Mouse (Mus musculus) bone marrow, adult 2 months (tissue): Measurements from ENCODE around the gene Orc3. TPM values are rescaled to one million over a fixed set of nuclear protein-coding genes. Genes with fewer than 3 reads are reported as not detected.
A peak's percentile ranks its signal among the peaks of the same experiment; 100 is the strongest.
"Not testable (repeated sequence)": the region's sequence is repeated elsewhere in the genome, so short reads cannot be mapped to it uniquely, and the experiment has no call there.

Experiments used
- H3K27ac ChIP-seq: fragments of 200-500 bp; 2 replicates; pipeline ENCODE4 v1.5.1; 2012; ENCODE audit warnings: low read depth, mild to moderate bottlenecking, control low read depth, inconsistent platforms, low read length; ENCODE audit not compliant: control insufficient read depth, poor library complexity, insufficient read depth
- H3K4me1 ChIP-seq: fragments of 200-500 bp; 2 replicates; pipeline ENCODE4 v1.6.1; 2011; ENCODE audit warnings: low read length; ENCODE audit not compliant: control insufficient read depth, insufficient read depth
- H3K4me3 ChIP-seq: fragments of 200-500 bp; replicated peaks from 2 replicates; pipeline ENCODE3; 2011; ENCODE audit warnings: mild to moderate bottlenecking, low read depth, low read length, control low read depth; ENCODE audit not compliant: control insufficient read depth
- CTCF ChIP-seq: fragments of 200-500 bp; IDR thresholded peaks from 2 replicates; pipeline ENCODE4 v1.5.1; 2011; ENCODE audit warnings: low read length, control low read depth; ENCODE audit not compliant: control insufficient read depth, insufficient read depth
- POLR2A ChIP-seq: fragments of 200-500 bp; IDR thresholded peaks from 2 replicates; pipeline ENCODE4 v1.6.1; 2011; ENCODE audit warnings: low read depth, mild to moderate bottlenecking, control low read depth, low read length, borderline replicate concordance; ENCODE audit not compliant: control insufficient read depth
- WGBS: fragments of 180-500 bp; shearing (Covaris S2); methylation state at CpG from one replicate; pipeline ENCODE4 v1.1.7; 2018; 5-methylcytosine and 5-hydroxymethylcytosine counted together
- polyA plus RNA-seq: library from polyadenylated mRNA; stranded (reverse); fragments of >200 nt; gene quantifications from 2 replicates; pipeline ENCODE4 v1.2.4, GENCODE M21; 2011; ENCODE audit warnings: low replicate concordance; ENCODE audit not compliant: missing spikeins, insufficient read depth, insufficient read length

Gene Orc3
- polyA plus RNA-seq, 1 experiment: 29.1 TPM

DNA sequence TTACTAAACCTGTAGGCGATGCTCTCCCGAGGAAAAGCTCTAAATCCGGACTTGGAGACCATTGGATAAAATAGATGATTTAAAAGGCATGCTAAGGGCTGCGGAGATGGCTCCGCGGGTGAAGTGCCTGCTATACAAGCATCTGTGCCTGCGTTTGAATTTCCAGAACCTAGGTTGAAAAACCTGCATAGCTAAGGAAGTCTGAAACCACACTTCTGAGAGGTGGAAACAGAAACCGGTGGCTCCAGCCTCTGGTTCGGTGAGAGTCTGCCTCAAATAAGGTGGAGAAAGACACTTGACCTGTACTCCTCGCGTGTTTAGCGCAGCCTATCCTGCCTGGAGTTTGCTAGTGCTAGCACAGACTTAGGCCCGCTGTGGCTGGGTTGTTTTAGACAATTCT is 559 bp upstream of the Orc3 start:
- no peak overlapping the region; the same call in 1 of the 2 replicates for H3K27ac ChIP-seq
- peaks cover 3% of the 10 kb centered on the region; the same call in 1 of the 2 replicates for H3K4me1 ChIP-seq
- H3K4me3 ChIP-seq: peak overlapping the region; percentile 99
- TF ChIP-seq CTCF: no peak
- TF ChIP-seq POLR2A: no peak
- under 1% methylated on average over 13 of the region's 13 CpGs for WGBS

DNA sequence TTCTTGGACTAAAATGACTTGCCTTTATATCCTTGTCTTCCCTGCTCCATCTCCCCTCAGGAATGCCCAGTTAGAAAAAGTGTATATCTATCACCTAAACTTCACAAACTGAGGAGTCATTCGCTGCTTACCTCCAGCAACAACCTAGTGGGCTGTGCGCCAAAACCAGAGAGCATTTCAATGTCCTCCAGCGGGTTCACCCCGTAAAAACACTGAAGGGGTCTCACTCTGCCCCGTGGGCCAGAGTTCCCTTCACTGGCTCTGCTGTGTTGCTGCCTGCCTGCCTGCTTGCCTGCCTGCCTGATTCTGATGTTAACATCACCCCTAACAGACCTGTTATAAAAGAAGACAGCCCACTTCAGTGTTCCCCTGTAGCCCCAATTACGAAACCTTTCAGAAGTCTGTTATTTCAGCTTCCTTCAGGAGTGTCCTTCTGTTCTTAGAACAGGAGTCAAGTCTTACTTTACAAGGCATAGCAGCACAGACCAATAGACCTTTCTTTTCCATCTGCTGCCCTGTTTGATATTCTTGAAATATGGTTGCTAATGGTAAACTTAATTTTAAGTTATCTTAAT is 1.1 kb downstream of the Orc3 start:
- H3K4me3 ChIP-seq: peak overlapping the region; percentile 35
- WGBS: 25% methylated on average over 6 of the region's 6 CpGs
- TF ChIP-seq CTCF (no peak), POLR2A (no peak)
- H3K27ac ChIP-seq: no peak overlapping the region
- H3K4me1 ChIP-seq: peaks cover 3% of the 10 kb centered on the region; the same call in 1 of the 2 replicates

DNA sequence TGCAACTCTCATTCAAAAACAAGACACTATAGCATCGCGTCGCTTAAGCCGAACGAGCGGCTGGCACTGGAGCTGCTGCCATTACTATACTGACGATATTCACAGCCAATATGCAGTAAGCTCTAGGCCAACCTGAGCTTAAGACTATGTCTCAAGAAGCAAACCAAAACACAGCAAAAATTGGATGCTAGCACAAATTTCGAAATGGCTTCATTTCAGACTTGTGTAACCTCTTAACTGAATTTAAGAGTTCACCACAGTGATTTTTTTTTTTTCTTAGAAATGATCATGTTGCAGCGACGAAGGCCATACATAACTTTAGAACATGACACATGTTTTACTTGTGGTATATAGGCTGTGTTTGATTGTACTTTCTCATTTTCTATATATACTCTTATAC is 8.1 kb downstream of the Orc3 start:
- no peak overlapping the region for H3K4me3 ChIP-seq
- H3K4me1 ChIP-seq: no peaks in the 10 kb centered on the region
- TF ChIP-seq CTCF (no peak), POLR2A (no peak)
- WGBS: 87% methylated on average over 10 of the region's 10 CpGs
- H3K27ac ChIP-seq: no peak overlapping the region

DNA sequence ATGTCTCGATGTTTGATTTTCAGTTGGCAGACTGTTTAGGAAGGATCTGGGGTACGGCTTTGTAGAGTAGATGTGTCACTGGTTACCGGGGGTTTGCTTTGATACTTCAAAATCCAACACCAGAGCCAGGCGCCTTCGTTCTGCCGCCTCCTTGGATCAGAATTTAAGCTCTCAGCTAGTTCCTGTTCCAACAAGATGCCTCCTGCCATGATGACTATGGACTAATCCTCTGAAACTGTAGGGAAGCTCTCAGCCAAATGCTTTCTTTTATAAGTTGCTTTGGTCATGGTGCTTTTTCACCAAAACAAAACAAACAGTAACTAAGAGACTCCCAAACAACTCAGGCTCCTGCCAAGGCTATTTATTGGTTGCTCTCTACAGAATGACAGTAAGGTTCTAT is 11.6 kb downstream of the Orc3 start:
- TF ChIP-seq CTCF (no peak), POLR2A (no peak)
- no peak overlapping the region for H3K4me3 ChIP-seq
- 92% methylated on average over 6 of the region's 6 CpGs for WGBS
- no peaks in the 10 kb centered on the region for H3K4me1 ChIP-seq
- no peak overlapping the region for H3K27ac ChIP-seq

DNA sequence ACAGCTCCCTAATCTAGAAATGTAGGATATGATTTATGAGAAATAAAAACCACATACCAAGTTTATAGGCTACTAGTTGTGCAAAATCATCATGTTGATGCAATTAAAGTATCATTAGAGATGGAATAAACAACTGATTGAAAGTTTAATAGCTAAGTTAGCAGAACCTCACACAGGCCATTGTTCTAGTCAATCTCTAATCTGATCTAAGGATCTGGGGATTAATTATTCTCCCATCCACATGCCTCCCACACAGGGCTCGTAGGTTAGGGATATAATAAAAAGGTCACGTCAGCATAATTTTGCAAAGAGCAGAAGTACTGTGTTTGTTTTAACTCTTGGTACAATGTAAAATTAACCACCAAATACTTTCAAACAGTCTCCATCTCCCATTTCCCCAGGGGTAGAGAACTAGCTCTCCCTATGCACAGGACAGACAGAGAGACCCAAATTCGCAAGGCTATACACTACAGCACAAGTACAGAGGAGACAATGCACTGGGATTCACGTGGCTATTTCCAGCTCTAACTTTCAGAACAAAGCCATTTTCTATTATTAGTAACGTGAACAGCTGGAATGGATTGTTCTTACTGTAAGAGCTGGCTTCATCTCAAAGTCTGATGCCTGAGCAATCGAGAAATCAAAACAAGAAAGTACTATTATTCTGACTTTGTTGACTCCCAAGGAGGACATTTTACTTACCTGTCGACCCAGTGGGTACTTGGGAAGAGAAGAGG is 29.7 kb downstream of the Orc3 start:
- WGBS: 87% methylated on average over 7 of the region's 7 CpGs
- TF ChIP-seq POLR2A: no peak
- TF ChIP-seq CTCF: no peak
- no peak overlapping the region for H3K4me3 ChIP-seq
- H3K27ac ChIP-seq: no peak overlapping the region
- H3K4me1 ChIP-seq: peaks cover 1% of the 10 kb centered on the region; the same call in 1 of the 2 replicates

DNA sequence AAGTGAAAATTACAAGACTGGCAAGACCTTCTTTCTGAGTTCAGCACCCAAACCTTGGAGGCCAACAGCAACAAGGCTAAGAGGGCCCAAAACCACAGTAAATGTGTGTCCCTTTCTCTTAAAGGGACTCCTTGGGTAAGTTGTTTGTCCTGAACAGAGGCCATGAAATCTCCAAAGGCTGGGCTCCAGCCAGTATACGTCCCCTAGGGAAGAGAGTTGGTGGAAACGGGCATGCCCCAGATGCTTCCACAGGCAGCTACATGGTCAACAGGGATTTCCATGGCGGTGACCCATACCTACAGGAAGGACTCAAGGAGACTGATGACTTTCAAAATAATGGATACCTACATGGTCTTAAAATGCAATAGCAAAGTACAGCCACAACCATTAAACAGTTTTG is 31.3 kb downstream of the Orc3 start:
- Histone ChIP-seq H3K4me3 (no peak overlapping the region), H3K4me1 (peaks cover 1% of the 10 kb centered on the region; the same call in 1 of the 2 replicates), H3K27ac (no peak overlapping the region)
- no peak for TF ChIP-seq CTCF
- no peak for TF ChIP-seq POLR2A
- WGBS: 96% methylated on average over 3 of the region's 3 CpGs

DNA sequence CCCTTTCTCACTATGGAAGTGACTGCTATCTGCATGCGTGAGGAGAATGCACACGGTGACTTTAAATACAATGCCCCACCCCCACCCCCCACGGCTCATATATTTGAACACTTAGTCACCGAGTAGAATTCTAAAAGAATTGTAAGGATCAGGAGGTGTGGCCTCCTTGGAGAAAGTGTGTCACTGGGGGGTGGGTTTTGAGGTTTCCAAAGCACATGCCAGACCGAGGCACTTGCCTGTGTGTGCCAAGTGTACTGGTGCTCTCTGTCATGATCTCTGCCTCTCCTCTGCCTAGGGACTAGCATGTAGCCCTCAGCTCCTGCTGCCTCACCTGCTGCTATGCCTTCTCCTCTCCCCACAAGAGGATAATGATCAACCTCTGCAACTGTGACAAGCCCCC is 32.3 kb downstream of the Orc3 start:
- TF ChIP-seq POLR2A: no peak
- TF ChIP-seq CTCF: no peak
- Histone ChIP-seq H3K27ac (no peak overlapping the region), H3K4me1 (peaks cover 1% of the 10 kb centered on the region; the same call in 1 of the 2 replicates), H3K4me3 (no peak overlapping the region)
- WGBS: 81% methylated on average over 5 of the region's 5 CpGs

DNA sequence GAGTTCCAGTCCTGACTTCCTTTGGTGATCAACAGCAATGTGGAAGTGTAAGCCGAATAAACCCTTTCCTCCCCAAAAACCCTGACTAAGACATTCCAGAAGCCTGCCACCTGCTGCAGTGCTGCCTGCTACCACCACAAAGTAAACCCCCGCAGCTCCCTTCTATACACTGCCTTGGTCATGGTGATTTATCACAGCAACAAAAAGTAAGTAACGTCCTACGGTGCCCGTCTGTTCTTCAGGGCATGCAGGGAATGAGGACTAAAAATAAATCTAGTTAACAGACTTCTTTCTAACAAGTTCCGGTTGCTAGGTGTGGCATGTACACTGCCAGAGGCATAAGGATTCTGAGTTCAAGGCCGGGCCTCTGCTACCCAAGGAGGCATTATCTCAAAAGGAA is 32.8 kb downstream of the Orc3 start:
- TF ChIP-seq CTCF (no peak), POLR2A (no peak)

DNA sequence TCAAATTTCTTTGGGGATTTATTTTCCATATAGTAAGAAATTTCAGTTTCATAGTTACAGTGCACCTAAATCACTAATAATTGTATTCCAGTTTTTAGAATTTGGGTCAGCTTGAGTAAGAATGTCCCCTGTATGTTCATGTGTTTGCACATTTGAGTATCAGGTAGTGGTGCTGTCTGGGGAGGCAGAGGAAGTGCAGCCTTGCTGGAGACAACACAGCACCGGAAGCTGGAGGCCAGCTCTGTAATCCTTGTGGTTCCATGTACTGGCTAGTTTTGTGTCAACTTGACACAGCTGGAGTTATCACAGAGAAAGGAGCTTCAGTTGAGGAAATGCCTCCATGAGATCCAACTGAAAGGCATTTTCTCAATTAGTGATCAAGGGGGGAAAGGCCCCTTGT is 33.3 kb downstream of the Orc3 start:
- 57% methylated on average over 1 of the region's 1 CpGs for WGBS
- H3K27ac ChIP-seq, H3K4me1 ChIP-seq, H3K4me3 ChIP-seq: not testable (repeated sequence)

More for the DNA sequence above, 32.8 kb downstream of the Orc3 start:
- H3K4me3 ChIP-seq: no peak overlapping the region
- H3K4me1 ChIP-seq: peaks cover 1% of the 10 kb centered on the region; the same call in 1 of the 2 replicates
- H3K27ac ChIP-seq: no peak overlapping the region
- 81% methylated on average over 7 of the region's 7 CpGs for WGBS
